Mouse (Mus musculus) testis, adult 2 months (tissue): Measurements from ENCODE around the gene Sdcbp2. TPM values are rescaled to one million over a fixed set of nuclear protein-coding genes. Genes with fewer than 3 reads are reported as not detected.
A peak's percentile ranks its signal among the peaks of the same experiment; 100 is the strongest.
"Not testable (repeated sequence)": the region's sequence is repeated elsewhere in the genome, so short reads cannot be mapped to it uniquely, and the experiment has no call there.

Experiments
- H3K27ac ChIP-seq: fragments of 200-500 bp; 2 replicates; pipeline ENCODE4 v1.5.1; 2012; ENCODE audit warnings: low read depth, low read length; ENCODE audit not compliant: control insufficient read depth, insufficient read depth
- H3K27me3 ChIP-seq: fragments of 200-500 bp; 2 replicates; pipeline ENCODE4 v1.6.1; 2012; ENCODE audit warnings: mild to moderate bottlenecking, low read length, moderate library complexity; ENCODE audit not compliant: control insufficient read depth, insufficient read depth
- H3K36me3 ChIP-seq: fragments of 200-500 bp; 2 replicates; pipeline ENCODE4 v1.6.1; 2012; ENCODE audit warnings: mild to moderate bottlenecking, low read length; ENCODE audit not compliant: control insufficient read depth, insufficient read depth
- H3K4me1 ChIP-seq: fragments of 200-500 bp; 2 replicates; pipeline ENCODE4 v1.6.1; 2012; ENCODE audit warnings: low read length; ENCODE audit not compliant: control insufficient read depth, insufficient read depth
- H3K4me3 ChIP-seq: fragments of 200-500 bp; 2 replicates; pipeline ENCODE4 v1.5.1; 2012; ENCODE audit warnings: low read depth, mild to moderate bottlenecking, low read length, moderate library complexity, mixed read lengths; ENCODE audit not compliant: control insufficient read depth
- CTCF ChIP-seq: fragments of 200-500 bp; IDR thresholded peaks from 2 replicates; pipeline ENCODE4 v1.5.1; 2012; ENCODE audit warnings: low read depth, mild to moderate bottlenecking, inconsistent platforms, low read length, moderate library complexity; ENCODE audit not compliant: control insufficient read depth, insufficient read depth, insufficient replicate concordance
- POLR2A ChIP-seq: fragments of 200-500 bp; IDR thresholded peaks from 2 replicates; pipeline ENCODE4 v1.6.1; 2012; ENCODE audit warnings: low read depth, mild to moderate bottlenecking, inconsistent platforms, low read length, moderate library complexity; ENCODE audit not compliant: control insufficient read depth
- polyA plus RNA-seq: library from polyadenylated mRNA; depleted of rRNA; stranded (reverse); fragments of >200 nt; gene quantifications from 2 replicates; pipeline ENCODE4 v1.2.3, GENCODE M21; 2012

Gene Sdcbp2
- polyA plus RNA-seq, 1 experiment: 2.0 TPM

- Histone ChIP-seq H3K4me1 (no peaks in the 10 kb centered on the region; the same call in 1 of the 2 replicates), H3K36me3 (no peaks in the 10 kb centered on the region), H3K4me3 (no peak overlapping the region), H3K27me3 (no peaks in the 10 kb centered on the region), H3K27ac (no peak overlapping the region)
- no peak for TF ChIP-seq POLR2A
- no peak for TF ChIP-seq CTCF
These were observed 37.6 kb downstream of the Sdcbp2 start for GRCm38 (mm10) chr2:151609974-151610373.

- H3K27me3 ChIP-seq, H3K4me3 ChIP-seq, H3K27ac ChIP-seq, H3K4me1 ChIP-seq, H3K36me3 ChIP-seq: not testable (repeated sequence)
These were observed 43.4 kb downstream of the Sdcbp2 start for GRCm38 (mm10) chr2:151615779-151616178.

- no peaks in the 10 kb centered on the region for H3K36me3 ChIP-seq
- no peak for TF ChIP-seq CTCF
- TF ChIP-seq POLR2A: no peak
These were observed 44.3 kb downstream of the Sdcbp2 start for GRCm38 (mm10) chr2:151616551-151617329.

GRCm38 (mm10) chr2:151623776-151624175 is 51.4 kb downstream of the Sdcbp2 start:
- TF ChIP-seq POLR2A: no peak
- no peak for TF ChIP-seq CTCF
- H3K4me3 ChIP-seq: no peak overlapping the region
- H3K4me1 ChIP-seq: no peaks in the 10 kb centered on the region
- H3K27ac ChIP-seq: no peak overlapping the region
- no peaks in the 10 kb centered on the region for H3K36me3 ChIP-seq
- H3K27me3 ChIP-seq: no peaks in the 10 kb centered on the region

More at GRCm38 (mm10) chr2:151616551-151617329, 44.3 kb downstream of the Sdcbp2 start:
- Histone ChIP-seq H3K4me1 (no peaks in the 10 kb centered on the region), H3K27ac (no peak overlapping the region), H3K4me3 (no peak overlapping the region), H3K27me3 (no peaks in the 10 kb centered on the region)

GRCm38 (mm10) chr2:151626296-151626695 is 53.9 kb downstream of the Sdcbp2 start:
- no peaks in the 10 kb centered on the region for H3K36me3 ChIP-seq
- H3K27me3 ChIP-seq: no peaks in the 10 kb centered on the region
- TF ChIP-seq POLR2A (no peak), CTCF (no peak)
- no peaks in the 10 kb centered on the region for H3K4me1 ChIP-seq
- no peak overlapping the region for H3K4me3 ChIP-seq
- H3K27ac ChIP-seq: no peak overlapping the region

GRCm38 (mm10) chr2:151628011-151628410 is 55.6 kb downstream of the Sdcbp2 start:
- TF ChIP-seq POLR2A (no peak), CTCF (no peak)
- Histone ChIP-seq H3K4me3 (no peak overlapping the region), H3K36me3 (no peaks in the 10 kb centered on the region)

GRCm38 (mm10) chr2:151629310-151629709 is 56.9 kb downstream of the Sdcbp2 start:
- H3K27me3 ChIP-seq: no peaks in the 10 kb centered on the region; the same call in 1 of the 2 replicates
- H3K36me3 ChIP-seq: no peaks in the 10 kb centered on the region
- H3K4me3 ChIP-seq: no peak overlapping the region
- H3K27ac ChIP-seq: no peak overlapping the region
- peaks cover 2% of the 10 kb centered on the region for H3K4me1 ChIP-seq
- TF ChIP-seq CTCF (no peak), POLR2A (no peak)

More at GRCm38 (mm10) chr2:151628011-151628410, 55.6 kb downstream of the Sdcbp2 start:
- no peak overlapping the region for H3K27ac ChIP-seq
- no peaks in the 10 kb centered on the region for H3K27me3 ChIP-seq
- H3K4me1 ChIP-seq: peaks cover 2% of the 10 kb centered on the region

GRCm38 (mm10) chr2:151631406-151632158 is 59.2 kb downstream of the Sdcbp2 start:
- no peak for TF ChIP-seq POLR2A
- TF ChIP-seq CTCF: no peak
- H3K36me3 ChIP-seq: no peaks in the 10 kb centered on the region
- H3K27ac ChIP-seq: no peak overlapping the region
- H3K4me1 ChIP-seq: peaks cover 2% of the 10 kb centered on the region
- H3K27me3 ChIP-seq: no peaks in the 10 kb centered on the region; the same call in 1 of the 2 replicates
- peak overlapping the region; percentile 26 for H3K4me3 ChIP-seq
